Mouse (Mus musculus): ENCODE measurements around the gene Cep63.

The Cep63 gene

DNA sequence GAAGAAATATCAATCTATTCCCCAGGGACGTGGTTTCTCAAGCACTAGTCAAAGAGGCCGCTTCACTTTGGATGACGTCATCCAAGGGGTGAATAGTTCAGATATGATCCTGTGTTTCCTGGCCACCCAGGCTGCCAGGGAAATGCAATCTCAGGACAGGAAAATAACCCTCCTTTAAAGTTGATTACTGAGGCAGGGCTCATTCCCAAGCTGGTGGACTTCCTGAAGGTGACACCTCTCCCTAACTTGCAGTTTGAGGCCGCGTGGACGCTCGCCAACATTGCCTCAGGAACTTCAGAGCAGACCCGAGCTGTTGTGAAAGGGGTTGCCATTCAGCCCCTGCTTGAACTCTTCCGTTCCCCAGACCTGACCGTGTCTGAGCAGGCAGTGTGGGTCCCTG is 74.6 kb downstream of the Cep63 start:
- DNase-seq, result no peak

DNA sequence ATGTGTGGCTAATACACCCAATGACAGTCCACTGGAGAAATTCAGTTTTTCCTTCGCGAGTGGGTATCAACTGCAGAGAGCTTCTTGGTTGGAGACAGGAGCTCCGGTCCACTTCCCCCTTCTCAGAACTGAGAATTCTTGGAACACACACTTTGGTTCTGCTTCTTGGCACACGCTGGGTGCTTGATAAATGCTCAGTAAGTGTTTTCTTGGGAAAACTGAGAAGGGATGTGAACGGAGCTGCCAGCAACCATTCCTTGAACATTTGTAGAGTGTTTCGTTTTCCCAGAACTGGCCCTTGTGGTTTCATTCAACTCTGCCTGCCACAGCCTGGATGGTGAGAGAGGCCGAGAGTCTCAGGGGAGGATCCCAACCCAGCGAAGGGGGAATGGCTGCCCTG is 77.1 kb downstream of the Cep63 start:
- no peak for DNase-seq

DNA sequence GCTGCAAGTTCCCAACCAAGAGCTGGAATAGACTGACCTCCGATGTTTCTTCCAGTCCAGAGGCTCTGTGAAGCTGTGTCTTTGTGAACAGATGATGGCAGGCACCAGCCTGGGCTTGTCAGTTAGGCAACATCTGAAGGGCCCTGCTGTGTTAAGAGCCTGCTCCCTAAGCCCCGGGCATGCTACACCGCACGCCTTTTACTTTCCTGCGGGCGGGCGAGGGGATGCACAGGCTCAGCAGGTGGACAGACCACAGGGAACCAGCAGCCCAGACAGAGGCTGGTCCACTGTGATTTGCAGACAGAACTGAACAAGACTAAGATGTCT is 79.3 kb downstream of the Cep63 start:
- DNase-seq, result no peak

DNA sequence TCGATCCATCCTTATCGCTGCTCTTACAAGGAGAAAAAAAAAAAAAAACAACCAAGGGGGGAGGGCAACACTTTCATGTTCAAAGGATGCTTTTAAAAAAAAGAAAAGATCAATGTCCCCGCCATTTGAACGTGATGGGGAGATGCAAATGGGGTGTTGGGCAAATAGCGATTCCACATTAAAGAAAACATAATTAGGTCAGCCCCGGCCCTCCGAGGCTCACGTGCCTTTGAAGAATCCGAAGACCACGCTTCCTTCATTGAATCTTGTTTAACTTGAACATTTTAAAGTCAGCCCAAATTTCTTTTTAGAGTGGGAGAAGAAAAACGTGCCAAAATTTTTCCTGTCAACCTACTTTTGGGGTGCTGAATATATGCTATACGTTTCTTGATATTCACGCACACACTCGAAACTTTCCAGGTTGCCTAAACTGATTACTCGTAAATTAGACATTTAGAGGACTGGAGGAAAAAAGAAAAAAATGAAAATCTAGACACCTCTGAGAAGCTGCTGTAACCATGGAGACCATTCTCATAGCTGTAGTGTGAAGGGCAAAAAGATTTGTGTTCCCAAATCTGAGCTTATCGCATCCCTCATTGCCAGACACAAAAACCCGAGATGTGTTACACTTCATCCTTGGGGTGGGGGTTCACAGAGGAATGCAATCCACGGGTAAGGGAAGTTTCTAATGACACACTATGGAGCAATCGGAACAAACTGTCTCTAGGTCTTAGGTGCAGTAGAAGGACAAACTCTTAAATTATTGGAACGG is 79.9 kb downstream of the Cep63 start:
- no peak for DNase-seq

DNA sequence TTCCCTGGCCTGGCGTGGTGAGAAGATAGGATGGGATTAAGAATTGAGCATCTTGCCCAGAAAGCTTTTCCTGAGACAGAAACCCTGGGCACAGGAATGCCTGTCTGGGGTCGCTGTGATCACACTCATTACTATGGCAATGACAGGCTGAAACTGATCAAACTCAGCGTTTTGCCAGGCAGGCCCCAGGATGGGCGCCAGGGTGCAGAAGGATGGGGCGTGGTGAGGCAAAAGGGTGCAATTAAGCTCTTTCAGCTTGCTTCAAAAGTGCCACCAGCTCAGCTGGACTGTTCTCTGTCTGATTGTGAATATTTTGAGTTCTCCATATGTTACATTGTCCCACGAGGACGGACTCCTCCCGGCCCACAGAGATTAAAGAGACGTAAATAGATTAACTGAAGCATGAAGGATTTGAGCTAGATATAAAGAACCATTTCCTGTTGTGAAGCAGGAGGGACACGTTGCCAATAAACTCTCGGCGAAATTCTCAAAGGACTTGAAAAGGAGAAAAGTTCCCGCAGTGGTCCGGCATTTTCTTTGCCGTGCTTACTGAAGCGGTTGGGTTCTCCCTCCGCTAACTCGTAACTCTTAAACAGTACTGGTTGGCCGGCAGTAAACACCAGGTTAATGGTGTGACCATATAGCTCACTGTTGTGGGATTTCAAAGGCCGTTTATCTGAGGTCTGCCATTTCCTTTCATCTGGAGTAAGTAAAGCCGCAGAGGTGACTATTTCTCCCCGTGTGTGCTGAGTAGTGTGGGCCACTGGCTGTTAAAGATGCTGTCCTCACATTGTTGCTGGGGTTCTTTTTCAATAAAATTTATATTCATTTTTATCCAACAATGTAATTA is 80.7 kb downstream of the Cep63 start:
- DNase-seq, result no peak

DNA sequence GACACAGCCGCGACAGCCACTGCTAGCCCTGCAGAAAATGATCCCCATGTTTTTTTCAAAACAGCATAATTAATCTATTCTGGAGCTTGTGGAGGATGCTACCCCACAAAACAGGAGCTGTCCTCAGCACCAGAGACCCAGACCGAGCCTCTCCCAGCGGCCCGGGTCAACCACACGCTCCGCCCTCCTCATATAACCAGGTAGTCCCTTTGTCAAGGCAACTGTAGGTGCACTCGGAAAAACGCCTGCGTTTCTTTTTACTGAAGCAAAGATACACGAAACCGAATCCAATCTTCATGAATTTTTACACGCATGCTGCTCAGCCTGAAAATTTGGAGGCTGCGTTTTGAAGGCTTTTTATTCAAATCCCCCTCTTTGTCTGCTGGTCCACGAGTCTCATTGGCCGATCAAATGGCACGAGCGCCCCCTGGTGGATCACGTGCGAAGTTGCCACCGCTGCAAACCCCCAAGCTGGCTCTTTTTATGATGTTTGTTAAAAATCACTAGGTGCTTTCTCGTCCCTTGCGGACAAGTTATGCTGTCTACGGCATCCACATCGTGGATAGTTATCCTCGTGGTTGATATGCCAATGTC is 81.5 kb downstream of the Cep63 start:
- DNase-seq, result peak; percentile 82

DNA sequence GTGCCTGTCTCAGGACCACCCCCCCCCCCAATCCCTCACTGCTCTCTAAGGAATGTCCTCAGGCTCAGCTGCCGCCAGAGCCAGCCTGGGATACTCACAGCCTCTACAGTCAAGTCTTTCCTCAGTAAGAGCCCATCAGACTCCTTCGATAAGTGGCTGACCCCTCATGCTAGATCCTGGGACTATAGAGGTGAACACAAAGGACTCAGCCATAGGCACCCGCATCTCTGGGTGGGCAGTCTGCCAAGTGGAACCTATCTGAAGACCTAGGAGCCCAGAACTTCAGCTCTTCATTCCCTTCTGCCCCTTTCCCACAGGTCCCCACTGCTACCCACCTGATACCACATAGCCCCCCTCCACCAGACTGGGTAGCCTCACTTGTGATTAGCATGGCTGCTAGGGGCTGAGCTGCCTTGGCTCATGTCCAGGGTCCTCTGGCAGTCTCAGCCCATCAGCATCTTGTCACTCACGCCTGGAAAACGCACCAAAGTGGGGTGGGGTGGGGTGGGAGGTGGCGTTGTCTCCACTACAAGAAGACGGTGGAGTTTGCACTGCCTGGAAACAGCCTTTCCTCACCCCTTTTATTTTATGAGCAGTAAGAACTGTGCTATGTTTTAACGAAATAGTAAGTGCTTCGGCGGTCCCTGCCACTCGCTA is 82.1 kb downstream of the Cep63 start:
- DNase-seq, result peak; percentile 18

DNA sequence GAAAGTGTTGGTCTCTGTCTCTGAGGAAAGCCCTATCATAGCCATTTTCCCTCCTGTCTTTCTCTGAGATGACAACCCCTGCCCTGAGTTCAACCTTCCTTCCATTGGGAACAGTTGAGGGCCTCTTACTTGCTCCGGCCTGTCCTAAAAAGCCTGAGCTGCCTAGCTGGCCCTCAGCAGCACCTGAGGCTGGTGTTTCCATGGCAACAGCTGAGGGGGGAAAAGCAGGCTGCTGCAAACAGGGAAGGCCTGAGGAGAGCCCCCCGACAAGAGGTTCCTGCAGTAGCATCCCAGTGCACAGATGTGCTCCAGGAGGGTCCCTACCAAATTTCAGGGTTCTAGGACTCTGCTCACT is 82.6 kb downstream of the Cep63 start:
- DNase-seq, result no peak

DNA sequence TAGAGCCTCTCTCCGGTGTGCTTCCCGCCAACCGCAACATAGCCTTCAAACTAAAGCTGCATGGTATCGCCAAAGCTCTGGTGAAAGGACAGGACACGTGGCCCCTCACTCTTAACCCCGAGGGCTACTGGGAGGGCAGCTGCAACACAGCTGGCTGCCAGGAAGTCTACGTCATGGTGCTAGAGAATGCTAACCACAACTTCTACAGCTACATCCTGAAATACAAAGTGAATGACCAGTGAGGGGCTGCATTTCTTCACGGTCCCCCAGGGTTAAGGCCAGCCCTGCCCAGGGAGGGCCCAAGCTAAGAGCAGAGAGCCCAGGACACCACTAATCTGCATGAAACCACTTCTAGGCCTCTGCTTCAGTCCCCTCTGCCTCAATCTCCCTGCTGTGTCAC is 83.8 kb downstream of the Cep63 start:
- no peak for DNase-seq

DNA sequence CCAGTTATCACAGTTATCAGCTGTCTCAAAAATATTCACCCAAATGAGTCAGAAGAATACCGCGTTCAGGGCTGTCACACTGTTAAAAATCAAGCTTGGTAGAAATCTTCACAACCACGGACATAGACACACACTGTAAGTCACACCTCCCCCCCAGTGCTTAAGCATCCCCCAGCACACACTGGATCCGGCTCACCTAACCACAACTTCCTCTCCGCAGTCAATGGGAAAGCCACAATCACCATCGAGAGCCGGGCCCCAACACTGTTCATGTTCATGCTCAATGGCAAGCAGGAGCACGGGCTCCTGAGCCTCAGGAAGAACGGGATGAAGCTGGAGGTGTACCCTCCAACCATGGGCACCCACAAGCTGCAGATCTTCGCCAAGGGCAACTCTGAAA is 84.7 kb downstream of the Cep63 start:
- DNase-seq, result no peak

DNA sequence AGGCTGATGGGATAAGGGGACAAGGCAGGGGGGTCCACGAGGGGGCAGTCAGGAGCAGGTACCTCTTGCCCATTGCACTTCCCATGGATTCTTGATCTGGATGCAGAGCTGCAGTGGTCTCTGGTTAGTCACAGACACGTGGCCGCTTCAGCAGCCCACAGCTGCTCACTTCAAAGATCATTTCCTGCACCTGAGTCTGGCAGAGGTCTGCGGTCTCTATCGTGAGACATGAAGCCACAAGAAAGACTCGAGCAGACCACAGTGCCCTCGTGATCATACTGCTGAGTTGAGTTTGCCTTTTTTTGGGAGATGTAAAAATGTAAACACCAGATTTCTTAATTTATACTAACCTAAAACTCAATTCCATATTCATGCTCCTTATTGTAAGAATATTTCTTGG is 86.6 kb downstream of the Cep63 start:
- DNase-seq, result no peak

DNA sequence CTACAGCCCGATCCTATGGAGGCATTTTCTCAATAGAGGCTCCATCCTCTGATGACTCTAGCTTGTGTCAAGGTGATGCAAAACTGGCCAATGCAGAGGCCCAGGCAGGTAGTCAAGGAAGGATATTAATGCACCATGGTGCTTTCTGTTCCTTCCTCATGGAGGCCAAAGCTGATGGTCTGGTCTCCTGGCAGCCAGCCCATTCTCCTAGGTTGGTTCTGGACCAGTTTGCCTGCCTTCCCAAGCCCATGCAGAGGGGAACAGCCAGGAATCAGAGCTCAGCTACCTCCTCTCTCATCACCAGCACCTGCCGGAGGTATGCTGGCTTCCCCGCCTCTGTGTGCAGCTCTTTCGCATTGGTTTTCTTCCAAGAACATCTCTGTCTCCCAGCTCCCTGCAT is 89.4 kb downstream of the Cep63 start:
- no peak for DNase-seq
